Mouse (Mus musculus) brain, embryonic 14.5 days (tissue): ENCODE data around the gene Uckl1.

Experiments
- CTCF ChIP-seq: fragments of 200-500 bp; IDR thresholded peaks from 2 replicates; pipeline ENCODE4 v1.5.1; 2012; ENCODE audit warnings: inconsistent platforms, mild to moderate bottlenecking, moderate library complexity, borderline replicate concordance; ENCODE audit not compliant: insufficient read depth, insufficient read length; ENCODE audit errors: extremely low read depth
- POLR2A ChIP-seq: fragments of 200-500 bp; IDR thresholded peaks from 2 replicates; pipeline ENCODE4 v1.6.1; 2012; ENCODE audit warnings: mild to moderate bottlenecking, inconsistent platforms, borderline replicate concordance; ENCODE audit not compliant: poor library complexity, insufficient read depth, insufficient read length, severe bottlenecking; ENCODE audit errors: extremely low read depth

DNA sequence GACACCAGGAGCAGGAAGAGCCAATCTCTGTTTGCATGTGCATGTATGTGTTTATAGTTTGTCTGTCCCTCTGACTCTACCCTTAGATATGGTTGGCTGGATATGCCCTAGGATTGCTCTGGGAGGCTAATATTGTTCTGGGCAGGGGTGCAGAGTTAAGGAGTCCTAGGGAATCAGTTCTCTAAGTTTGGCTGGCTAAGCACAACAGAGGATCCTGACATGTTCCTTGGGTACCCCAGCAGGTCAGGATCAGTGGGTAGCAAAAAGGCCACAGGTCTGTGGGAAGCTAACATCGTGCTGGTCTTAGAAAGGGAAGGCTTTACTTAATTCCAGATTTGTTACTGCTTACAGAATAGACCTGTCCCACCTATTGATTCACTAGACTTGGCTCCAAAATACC, 5.0 kb downstream of the Uckl1 start:
- TF ChIP-seq POLR2A, result no peak
- no peak for TF ChIP-seq CTCF
